Mouse (Mus musculus) c-Kit-negative CD71-positive TER-119-positive erythroid progenitor cells, embryonic 14.5 days (primary cell): ENCODE data around the gene Klhl41.
"Not testable (repeated sequence)": the region's sequence is repeated elsewhere in the genome, so short reads cannot be mapped to it uniquely, and the experiment has no call there.

ENCODE experiments used
- DNase-seq: peaks from one replicate; pipeline ENCODE4 v3.0.0-alpha.2; 2013; ENCODE audit warnings: low read depth, low spot score

Klhl41 gene

DNA sequence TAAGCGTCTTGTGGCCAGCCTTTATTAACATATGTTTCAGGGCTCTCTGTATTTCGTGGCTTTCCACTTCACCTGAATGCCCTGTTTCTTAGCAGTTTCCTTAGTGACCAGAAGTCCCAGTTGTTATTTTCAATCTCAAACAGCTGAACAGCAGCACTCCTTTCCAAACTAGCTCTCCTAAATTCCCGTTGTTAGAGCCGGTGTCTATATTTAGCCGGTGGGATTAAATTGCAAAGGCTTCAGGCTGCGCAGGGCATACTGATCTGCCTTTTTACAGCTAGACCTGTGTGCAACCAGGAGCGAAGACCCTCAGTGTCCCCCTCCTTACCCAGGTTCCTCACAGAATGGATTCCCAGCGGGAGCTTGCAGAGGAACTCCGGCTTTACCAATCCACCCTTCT is at the start of gene Klhl41:
Gene Klhl41 (plus strand): TSS at position 268 of the 400 bp plus-strand sequence.
- DNase-seq = no peak

DNA sequence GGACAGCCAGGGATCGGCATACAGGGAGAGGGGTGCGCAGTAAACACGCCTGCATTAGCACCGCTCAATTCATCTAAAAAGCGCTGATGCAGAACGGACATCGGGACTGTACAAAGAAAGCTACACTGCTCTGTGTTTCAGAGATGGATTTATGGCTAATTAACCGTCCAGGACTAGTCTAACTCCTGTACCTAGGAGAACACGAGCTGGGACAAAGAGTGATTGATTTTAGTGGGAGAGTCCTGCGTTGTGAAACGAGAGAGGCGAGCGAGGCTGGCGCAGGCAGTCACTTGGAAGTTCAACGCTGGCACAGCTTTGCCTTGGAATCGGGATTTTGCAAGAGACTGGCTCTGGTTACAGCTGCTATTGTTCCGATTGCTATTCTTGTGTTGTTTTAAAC is 40.7 kb upstream of the Klhl41 start:
- DNase-seq = no peak

DNA sequence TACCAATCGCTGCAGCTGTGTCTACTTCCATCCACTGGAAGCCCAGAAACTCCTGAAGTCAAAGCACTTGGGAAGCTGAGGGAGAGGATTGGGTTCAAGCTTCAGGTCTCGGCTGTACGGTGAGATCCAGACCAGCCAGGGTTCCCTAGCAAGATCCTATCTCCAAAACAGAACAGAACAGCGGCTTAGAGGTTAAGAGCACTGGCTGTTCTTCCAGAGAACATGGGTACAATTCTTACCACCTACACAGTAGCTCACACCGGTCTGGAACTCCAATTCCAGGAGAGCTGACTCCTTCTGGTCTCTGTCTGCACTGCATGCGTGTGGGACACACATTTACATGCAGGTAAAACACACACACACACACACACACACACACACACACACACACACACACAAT is 40.0 kb upstream of the Klhl41 start:
- no peak for DNase-seq

DNA sequence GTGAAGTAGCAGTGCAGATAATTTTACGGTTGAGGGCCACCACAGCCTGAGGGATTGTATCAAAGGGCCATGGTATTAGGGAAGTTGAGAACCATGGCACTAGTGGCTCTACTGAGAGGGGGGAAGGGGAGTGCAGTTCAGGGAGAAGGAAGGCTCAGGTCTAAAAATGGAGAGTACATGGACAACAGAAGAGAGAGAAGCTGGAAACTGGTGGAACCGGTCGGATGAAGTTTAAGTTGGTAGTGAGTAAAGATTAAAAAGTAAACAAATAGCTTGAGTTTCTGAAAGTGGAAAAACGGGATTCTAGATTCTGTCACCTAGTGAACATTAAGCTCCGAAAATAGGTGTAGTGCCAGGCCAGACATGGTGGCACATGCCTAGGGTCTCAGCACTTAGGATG is 39.1 kb upstream of the Klhl41 start:
- DNase-seq = no peak

DNA sequence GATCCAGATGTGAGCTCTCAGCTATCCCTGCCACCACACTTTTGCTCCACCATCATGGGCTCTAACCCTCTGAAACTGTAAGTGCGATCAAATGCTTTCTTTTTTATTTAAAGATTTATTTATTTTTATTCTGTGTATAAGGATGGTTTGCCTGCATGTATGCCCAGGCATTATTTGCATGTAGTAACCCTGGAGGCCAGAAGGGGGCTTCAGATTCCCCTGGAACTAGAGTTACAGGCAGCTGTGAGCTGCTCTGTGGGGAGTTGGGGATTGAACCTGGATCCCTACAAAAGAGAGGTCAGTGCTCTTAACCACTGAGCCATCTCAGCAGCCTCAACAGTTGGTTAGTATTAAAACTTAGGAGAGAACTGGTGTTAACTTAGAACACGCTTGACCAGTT is 38.5 kb upstream of the Klhl41 start:
- no peak for DNase-seq

DNA sequence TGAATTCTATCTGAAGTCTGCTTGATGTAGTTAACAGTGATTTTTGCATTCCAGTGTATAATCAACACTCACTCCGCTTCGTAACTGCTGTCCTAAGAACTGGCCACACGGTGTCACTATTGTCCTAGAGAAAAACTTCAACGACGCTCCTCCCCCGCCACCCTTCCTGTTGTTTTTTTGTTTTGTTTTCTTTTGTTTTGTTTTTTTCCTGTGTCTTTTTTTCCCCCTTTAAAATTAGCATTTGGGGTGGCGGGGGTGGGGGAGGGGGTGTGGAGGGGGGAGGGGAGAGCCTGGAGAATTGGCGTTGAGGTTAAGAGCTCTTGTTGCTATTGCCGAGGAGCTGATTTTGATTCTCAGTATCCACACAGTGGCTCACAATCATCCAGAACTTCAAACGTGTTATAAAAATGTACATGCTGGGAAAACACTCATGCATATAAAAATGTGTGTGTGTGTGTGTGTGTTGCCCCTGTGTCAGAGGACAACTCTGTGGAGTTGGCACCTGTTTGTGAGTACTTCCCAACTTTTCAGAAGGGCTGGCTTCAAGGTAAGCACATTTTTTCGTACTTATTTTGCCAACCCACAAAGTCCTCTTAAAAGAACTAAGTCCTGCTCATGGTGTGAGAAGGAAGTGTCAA is 34.7 kb upstream of the Klhl41 start:
- peak; percentile 36 for DNase-seq

DNA sequence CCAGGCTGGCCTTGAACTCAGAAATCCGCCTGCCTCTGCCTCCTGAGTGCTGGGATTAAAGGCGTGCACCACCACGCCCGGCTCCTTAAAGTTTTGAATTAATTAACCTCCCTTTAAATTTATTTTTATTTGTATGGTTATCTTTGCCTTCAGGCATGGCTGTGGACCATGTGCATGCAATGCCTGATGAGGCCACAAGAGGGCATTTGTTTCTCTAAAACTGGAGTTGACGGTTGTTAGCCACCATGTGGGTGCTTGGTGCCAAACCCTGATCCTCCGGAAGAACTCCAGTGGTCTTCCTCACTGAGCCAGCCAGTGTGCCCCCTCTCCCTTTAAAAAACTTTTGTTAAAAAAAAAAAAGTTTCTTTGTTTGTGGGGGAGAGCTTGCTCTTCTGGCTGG is 34.1 kb upstream of the Klhl41 start:
- DNase-seq = peak; percentile 39

DNA sequence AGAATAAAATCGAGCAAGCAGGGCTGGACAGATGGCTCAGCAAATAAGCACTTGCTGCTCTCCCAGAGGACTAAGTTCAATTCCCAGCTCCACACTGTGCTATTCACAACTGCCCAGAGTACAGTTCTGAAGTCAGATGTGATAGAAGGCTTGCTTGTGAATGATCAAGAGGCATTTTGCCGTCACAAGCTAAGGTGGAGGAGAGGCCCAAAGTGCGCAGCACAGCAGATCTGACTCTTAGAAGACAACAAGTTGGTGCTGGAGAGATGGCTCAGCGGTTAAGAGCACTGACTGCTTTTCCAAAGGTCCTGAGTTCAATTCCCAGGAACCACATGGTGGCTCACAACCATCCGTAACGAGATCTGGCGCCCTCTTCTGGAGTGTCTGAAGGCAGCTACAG is 31.9 kb upstream of the Klhl41 start:
- not testable (repeated sequence) for DNase-seq

DNA sequence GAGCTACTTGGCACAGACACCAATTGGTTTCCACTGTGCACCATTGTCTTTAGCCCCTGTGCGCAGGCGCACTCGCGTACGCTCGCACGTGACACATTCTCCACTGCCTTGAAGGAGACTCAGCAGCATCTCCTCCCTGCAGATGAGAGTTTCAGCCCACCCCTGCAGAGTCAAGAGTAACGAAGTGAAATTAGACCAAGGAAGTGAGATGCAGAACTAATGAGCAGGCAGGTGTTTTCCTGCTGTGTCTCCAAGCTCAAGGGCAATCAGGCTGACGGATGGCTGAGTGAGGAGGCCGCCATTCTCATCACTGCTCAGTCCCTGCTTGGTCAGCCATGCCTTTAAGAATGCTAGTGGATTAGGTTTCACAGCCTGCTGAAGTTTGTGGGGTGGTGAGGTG is 29.8 kb upstream of the Klhl41 start:
- DNase-seq = no peak

DNA sequence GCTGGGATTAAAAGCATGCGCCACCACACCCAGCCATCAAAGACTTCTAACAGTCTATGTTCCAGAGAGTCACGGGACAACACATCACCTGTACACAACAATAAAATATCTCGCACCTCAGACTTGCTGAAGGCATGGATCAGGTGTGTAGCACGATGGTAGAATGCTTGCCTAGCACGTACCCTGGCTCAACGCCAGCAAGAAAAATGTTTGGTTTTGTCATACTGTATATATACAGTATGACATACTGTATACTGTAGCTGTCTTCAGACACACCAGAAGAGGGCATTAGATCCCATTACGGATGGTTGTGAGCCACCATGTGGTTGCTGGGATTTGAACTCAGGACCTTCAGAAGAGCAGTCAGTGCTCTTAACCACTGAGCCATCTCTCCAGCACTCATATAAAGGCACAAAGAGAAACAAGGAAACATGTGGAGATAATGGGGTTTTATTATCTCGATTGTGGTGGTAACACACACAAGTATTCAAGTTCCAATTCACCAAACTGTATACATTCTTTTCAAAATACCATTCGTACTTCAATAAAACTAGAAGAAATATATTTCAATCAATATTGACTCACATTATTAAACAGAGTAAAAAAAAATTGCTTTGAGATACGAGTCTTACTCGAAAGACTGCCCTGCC is 24.8 kb upstream of the Klhl41 start:
- no peak for DNase-seq

DNA sequence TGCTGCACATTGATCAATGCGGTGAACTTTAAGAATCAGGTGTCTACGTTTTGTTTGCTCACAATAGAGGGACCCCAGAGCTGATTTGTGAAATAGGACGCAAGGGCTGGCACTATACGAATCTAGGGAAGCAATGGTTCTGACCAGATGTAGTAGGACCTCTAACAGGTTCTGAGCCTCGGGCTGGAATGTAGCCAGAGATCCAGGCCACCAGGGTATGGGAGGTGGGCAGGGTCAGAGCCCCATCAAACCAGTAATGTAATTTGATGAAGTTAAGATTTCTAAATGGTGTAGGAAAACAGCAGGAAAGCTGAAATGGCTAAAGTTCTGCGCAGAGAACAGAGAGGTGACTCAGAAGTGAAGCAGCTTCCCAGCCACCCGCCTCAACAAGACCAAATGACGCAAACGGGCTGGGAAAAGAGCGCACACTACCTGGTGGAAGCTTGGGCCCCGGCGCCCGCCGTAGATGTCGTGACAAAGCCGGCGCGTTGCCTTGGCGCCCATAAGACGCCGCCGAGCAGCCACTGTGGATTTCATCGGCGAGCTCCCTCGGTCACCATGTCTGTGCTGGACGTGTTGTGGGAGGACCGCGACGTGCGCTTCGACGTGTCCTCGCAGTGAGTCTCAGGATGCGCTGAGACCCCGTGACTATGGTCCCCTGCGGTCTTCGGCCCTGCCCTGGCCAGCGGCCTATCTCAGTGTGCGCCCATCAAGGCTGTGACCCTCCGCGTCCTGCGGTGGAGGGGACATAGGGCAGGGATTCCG is 23.0 kb upstream of the Klhl41 start, which contains the start of gene Bbs5:
Gene Bbs5 (plus strand): TSS at position 446 of the 765 bp plus-strand sequence.
- DNase-seq = peak; percentile 12

DNA sequence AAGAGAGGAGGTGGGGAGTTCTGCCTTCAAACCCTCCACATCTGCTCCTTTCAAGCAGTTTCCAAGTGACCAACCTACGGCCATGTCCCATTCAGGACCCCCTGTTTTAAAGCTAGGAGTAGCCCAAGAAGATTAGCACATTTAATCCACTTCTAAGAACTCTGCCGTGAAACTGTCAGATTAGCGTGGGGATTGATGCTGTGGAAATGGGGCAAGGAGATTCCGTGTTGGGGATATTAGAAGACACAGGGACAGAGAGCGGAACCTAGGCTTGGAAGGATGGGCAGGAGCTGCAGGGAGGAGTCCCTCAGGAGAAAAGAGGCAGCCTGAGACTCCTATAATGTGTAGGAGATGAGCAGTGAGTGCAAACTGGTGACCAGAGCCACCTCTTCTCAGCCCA is 20.2 kb upstream of the Klhl41 start:
- DNase-seq = no peak

DNA sequence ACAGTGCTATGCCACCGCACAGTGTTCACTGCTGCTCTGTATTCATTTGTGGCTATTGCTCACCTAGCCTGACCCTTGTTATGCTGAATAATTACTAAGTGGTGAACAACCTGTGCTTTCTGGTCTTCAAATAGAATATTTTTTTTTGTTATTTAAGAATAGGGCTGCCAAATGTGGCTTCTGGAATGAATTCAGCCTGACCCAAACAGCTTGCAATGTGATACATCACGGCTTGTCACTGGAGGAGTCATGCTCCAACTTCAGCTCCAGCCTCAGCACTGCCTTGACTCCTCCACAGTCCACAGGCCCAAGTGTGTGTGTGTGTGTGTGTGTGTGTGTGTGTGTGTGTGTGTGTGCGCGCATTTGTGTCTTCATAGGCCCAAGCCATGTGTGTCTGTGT is 10.6 kb upstream of the Klhl41 start:
- DNase-seq = no peak

DNA sequence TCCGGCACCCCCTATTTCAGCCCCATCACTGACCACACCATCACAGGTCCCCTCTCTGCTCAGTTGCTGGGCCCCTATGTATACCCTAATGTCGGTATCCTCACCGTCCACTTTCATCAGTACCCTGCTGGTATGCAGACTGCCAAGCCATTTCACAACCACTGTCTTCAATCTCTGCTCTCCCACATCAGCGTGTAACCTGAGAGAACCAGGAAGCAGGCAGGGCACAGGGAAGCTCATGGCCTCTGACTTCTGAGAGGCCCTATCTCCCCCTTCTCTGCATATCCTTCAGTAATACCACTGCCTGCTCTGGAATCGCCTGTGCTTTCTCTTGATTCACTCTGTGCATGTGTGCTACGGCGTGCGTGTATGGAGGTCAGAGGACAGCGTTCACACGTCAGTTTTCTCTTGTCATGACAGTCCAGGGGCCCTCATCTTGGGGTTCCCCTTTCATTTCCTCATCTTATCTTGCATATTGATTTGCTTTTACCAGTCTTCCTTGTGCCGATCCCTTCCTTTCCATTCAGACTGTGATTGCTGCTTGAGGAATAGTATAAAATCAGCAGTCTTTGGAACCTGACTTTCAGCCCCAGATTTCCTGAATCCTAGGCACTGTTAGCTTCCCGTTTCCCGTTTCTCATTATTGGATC is 6.0 kb upstream of the Klhl41 start:
- no peak for DNase-seq

DNA sequence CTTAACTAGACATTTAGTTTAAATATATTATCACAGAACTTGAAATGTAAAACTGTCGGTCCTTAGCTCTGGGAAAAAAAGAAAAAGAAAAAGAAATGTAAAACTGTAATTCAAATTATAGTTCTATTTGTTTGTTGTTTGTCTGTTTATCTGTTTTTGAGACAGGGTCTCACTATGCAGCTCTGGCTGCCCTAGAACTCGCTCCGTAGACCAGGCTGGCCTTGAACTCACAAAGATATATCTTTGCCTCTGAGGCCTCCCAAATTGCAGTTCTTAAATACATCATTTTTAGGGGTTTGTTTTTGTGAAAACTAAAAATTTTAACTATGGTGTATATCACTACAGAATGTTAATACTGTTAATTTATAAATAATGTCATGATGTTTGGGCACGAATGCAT is 2.3 kb upstream of the Klhl41 start:
- no peak for DNase-seq

DNA sequence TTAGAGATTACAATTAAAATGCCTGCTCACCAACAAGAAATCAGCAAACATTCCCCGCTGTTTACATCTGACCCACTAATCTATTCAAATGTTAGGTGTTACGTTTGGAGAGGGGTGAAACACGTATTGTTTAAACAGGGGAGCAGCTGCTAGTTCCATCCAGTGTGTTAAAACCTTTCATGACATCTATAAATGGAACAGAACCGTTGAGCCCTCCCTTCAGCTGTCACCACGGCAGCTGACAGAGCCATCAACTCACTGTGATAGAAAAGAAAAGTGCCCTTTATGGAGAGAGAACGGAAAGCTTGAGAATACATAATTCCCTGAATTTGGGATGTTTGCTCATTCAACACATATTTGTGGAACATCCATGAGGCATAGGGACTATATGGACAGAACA is 1.5 kb upstream of the Klhl41 start:
- no peak for DNase-seq

DNA sequence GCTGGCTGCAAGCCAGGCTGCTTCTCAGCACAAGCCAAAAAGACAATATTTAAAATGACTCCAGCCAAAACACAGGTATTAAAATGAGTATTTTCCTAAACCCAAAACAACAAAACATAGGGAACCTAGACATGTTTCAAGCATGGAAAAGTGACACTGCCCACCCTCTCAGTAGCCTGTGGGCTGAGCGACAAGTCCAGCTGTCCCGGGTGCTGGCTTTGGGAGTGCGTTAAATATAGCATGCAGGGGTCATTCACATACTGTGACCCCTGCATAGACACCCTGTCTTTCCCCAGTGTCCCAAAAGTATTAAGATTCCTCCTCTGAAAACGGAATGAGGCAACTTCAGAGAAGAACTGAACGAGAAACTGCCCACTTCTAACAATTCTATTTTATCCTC is 3.8 kb downstream of the Klhl41 start:
- DNase-seq = no peak

DNA sequence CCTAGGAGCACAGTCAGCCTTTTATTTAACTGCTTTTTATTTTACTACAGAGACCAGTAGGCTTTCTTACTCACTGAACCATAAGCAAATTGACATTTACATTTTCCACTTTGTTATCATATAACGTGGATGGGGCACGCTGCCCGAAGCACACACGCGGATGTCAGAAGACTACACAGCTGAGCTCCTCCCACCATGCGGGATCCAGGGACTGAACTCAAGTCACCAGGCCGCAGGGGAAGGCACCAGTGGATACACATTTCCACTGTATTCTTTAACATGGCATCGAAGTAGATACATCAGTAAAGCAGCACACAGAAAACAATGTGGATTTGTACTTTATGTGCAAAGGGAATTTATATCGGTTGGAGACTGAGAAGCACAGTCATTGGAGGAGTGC is 5.3 kb downstream of the Klhl41 start:
- DNase-seq = no peak

DNA sequence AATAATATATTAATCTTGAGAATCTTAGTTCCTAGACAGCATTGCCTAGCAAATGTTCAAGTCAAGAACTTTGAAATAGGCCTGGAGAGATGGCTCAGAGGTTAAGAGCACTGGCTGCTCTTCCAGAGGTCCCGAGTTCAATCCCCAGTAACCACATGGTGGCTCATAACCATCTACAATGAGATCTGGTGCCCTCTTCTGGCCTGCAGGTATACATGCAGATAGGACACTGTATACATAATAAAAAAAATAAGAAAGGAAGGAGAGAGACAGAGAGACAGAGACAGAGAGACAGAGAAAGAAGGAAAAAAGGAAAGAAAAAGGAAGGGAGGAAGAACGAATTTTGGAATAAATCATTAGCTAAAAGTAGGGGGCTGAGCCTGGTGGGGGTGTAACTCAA is 6.8 kb downstream of the Klhl41 start:
- no peak for DNase-seq

DNA sequence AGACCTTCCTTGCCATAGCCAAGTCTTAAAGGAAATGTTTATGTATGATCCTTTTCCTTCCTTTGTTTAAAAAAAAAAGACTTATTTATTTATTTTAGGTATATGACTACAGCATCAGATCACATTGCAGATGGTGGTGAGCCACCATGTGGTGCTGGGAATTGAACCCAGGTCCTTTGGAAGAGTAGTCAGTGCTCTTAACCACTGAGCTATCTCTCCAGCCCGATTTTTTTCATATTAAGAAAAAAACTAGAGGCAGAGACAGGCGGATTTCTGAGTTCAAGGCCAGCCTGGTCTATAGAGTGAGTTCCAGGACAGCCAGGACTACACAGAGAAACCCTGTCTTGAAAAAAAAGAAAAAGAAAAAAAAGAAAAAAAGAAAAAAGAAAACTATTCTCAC is 7.3 kb downstream of the Klhl41 start:
- DNase-seq = not testable (repeated sequence)

DNA sequence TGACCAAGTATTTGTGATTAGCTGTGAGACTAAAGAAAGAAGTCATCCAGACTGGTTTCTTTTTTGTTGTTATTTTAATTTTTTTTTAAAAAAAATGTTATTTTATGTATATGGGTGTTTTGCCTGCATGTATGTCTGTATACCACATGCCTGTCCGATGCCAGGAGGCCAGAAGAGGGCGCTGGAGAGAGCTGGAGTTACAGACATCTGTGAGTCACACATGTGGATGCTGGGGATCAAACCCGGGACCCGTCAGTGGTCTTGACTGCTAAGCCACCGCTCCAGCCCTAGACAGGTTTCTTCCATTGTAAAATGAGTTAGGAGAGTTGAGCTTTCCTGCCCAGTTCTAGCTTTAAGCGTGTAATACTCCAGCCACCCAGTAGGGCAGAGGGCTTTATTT is 10.1 kb downstream of the Klhl41 start:
- DNase-seq = no peak

DNA sequence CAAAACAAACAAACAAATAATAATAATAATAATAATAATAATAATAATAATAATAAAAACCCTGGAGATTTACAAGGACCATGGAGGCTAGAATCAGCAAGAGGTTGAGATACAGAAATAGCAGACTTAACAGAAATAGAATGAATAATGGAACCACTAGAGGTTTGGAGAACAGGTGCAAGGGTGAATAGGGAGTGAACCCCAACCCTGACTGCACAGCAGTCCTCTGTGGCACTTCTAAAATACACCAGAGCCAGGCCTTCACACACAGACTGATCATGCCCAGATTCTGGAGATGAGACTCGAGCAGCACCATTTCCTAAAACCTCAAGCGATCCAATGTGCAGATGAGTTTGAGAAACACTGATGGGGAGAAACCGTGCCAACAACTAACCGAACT is 12.0 kb downstream of the Klhl41 start:
- no peak for DNase-seq
